ENCODE assay signal across 8 mouse cellular contexts in genomic region chr7:30121308-30122187, GRCm38 (mm10). TPM values are rescaled to one million over a fixed set of nuclear protein-coding genes. Genes with fewer than 3 reads are reported as not detected.
DNase-seq lines count a peak whose midpoint lies in the region; ATAC-seq and TF ChIP-seq lines count a peak whose summit lies in the region.

Gene Zfp382, plus strand, starts transcription at chr7:30121942.

- H3K4me3 ChIP-seq in MEL (ENCODE audit: control insufficient read depth in 1 of 2, insufficient read depth in 1 of 2, low read depth in 2 of 2, low read length in 2 of 2): peak within 1 kb of the TSS; percentile 62 to 71
- H3K4me3 ChIP-seq in forebrain, embryonic 16.5 days (replicated peaks; ENCODE audit: low read length): peak within 1 kb of the TSS; percentile 59
- H3K4me3 ChIP-seq in layer of hippocampus, adult 2 months: peak within 1 kb of the TSS; percentile 82
- peak within 1 kb of the TSS; percentile 68 for H3K4me3 ChIP-seq in lung, adult 2 months (replicated peaks; ENCODE audit: extremely low read depth, low read depth, low read length)
- H3K4me3 ChIP-seq in neural tube, embryonic 15.5 days (replicated peaks): peak within 1 kb of the TSS; percentile 83

- WGBS in forebrain, embryonic 16.5 days: under 1% methylated on average over 61 of the region's 61 CpGs
- under 1% methylated on average over 61 of the region's 61 CpGs for WGBS in lung, adult 2 months
- WGBS in neural tube, embryonic 15.5 days: under 1% methylated on average over 61 of the region's 61 CpGs

- H3K36me3 ChIP-seq in MEL (ENCODE audit: control insufficient read depth in 1 of 2, insufficient read depth in 2 of 2, low read length in 2 of 2): peaks cover 0 to 5% of the 10 kb centered on the region in 2 experiments; a peak in 1 of 4 replicates
- peaks cover 3% of the 10 kb centered on the region; the same call in 1 of the 2 replicates for H3K36me3 ChIP-seq in forebrain, embryonic 16.5 days (ENCODE audit: control insufficient read depth, insufficient read depth)
- peaks cover 4% of the 10 kb centered on the region for H3K36me3 ChIP-seq in neural tube, embryonic 15.5 days

- no peak for TF ChIP-seq CTCF in MEL (IDR thresholded peaks at IDR 0.05 in 2 of 3, conservative IDR thresholded peaks at IDR 0.05 in 1 of 3; ENCODE audit: control insufficient read depth in 1 of 3, insufficient read depth in 1 of 3, low read depth in 2 of 3, low read length in 3 of 3, poor library complexity in 1 of 3, severe bottlenecking in 1 of 3)
- TF ChIP-seq CTCF in layer of hippocampus, adult 2 months (conservative IDR thresholded peaks at IDR 0.05): peak; percentile 49
- no peak for TF ChIP-seq CTCF in lung, adult 2 months (IDR thresholded peaks at IDR 0.05; ENCODE audit: insufficient read depth, low read length)

- no peaks in the 10 kb centered on the region for H3K27me3 ChIP-seq in MEL (ENCODE audit: control insufficient read depth in 1 of 2, insufficient read depth in 2 of 2, low read length in 2 of 2)
- no peaks in the 10 kb centered on the region for H3K27me3 ChIP-seq in forebrain, embryonic 16.5 days (replicated peaks; ENCODE audit: control insufficient read depth, insufficient read depth, low read length)
- no peaks in the 10 kb centered on the region for H3K27me3 ChIP-seq in neural tube, embryonic 15.5 days (replicated peaks)

- peak; percentile 93 for DNase-seq in MEL (ENCODE audit: low read depth, low spot score)
- peak; percentile 94 to 96 for DNase-seq in cerebellum, adult 18-20 months
- peak; percentile 92 to 93 for DNase-seq in heart, postnatal 36 days
- DNase-seq in layer of hippocampus, adult 2 months (ENCODE audit: low spot score in 2 of 2): peak; percentile 92
- peak; percentile 84 for DNase-seq in lung, adult 2 months
- DNase-seq in testis, postnatal 10 days (ENCODE audit: low spot score): peak; percentile 92

- peak; percentile 87 to 89 for TF ChIP-seq POLR2A in MEL (IDR thresholded peaks at IDR 0.05; ENCODE audit: control insufficient read depth in 1 of 2, insufficient read depth in 1 of 2, low read depth in 1 of 2, low read length in 2 of 2, poor library complexity in 1 of 2)
- TF ChIP-seq POLR2A in lung, adult 2 months (IDR thresholded peaks at IDR 0.05; ENCODE audit: borderline replicate concordance, extremely low read depth, low read depth, low read length): peak; percentile 60; the same call in 1 of the 2 replicates

- H3K9ac ChIP-seq in MEL (ENCODE audit: control insufficient read depth, low read depth, low read length, poor library complexity, severe bottlenecking): peak within 1 kb of the TSS; percentile 86
- peak within 1 kb of the TSS; percentile 79 for H3K9ac ChIP-seq in forebrain, embryonic 16.5 days (replicated peaks; ENCODE audit: low read depth, low read length)
- H3K9ac ChIP-seq in neural tube, embryonic 15.5 days (replicated peaks): peak within 1 kb of the TSS; percentile 88

- 0 out of 4 replicates have a peak, but pooled peaks of 1 of the 2 experiments have one; percentile 2 for TF ChIP-seq EP300 in MEL (IDR thresholded peaks at IDR 0.05; ENCODE audit: low read depth in 1 of 2, low read length in 2 of 2)

- peaks cover 0 to 5% of the 10 kb centered on the region in 2 experiments; a peak in 3 of 4 replicates for H3K4me1 ChIP-seq in MEL (ENCODE audit: control insufficient read depth in 1 of 2, insufficient read depth in 2 of 2, low read length in 2 of 2)
- H3K4me1 ChIP-seq in forebrain, embryonic 16.5 days (replicated peaks; ENCODE audit: control insufficient read depth, insufficient read depth, low read length): peaks cover 12% of the 10 kb centered on the region
- H3K4me1 ChIP-seq in lung, adult 2 months (ENCODE audit: control insufficient read depth, insufficient read depth, low read length): no peaks in the 10 kb centered on the region
- peaks cover 13% of the 10 kb centered on the region for H3K4me1 ChIP-seq in neural tube, embryonic 15.5 days

- H3K9me3 ChIP-seq in MEL (replicated peaks; ENCODE audit: insufficient read depth, low read length): no peaks in the 10 kb centered on the region
- H3K9me3 ChIP-seq in forebrain, embryonic 16.5 days (ENCODE audit: control insufficient read depth, low read length): no peaks in the 10 kb centered on the region
- H3K9me3 ChIP-seq in neural tube, embryonic 15.5 days (replicated peaks): no peaks in the 10 kb centered on the region

- H3K79me2 ChIP-seq in MEL (ENCODE audit: control insufficient read depth, insufficient read depth, low read length, poor library complexity): peaks cover 2% of the 10 kb centered on the region; the same call in 1 of the 2 replicates

- no peak for TF ChIP-seq RAD21 in MEL (IDR thresholded peaks at IDR 0.05; ENCODE audit: low read depth, low read length)

- H3K27ac ChIP-seq in MEL (ENCODE audit: control insufficient read depth, low read depth, low read length): peak within 1 kb of the TSS; percentile 68
- peak within 1 kb of the TSS; percentile 74 for H3K27ac ChIP-seq in forebrain, embryonic 16.5 days (ENCODE audit: low read length)
- peak within 1 kb of the TSS; percentile 93 for H3K27ac ChIP-seq in layer of hippocampus, adult 2 months
- H3K27ac ChIP-seq in neural tube, embryonic 15.5 days (replicated peaks): peak within 1 kb of the TSS; percentile 90

- intact Hi-C loops in heart, postnatal 36 days (cut with DNase I): loop anchor here (2.0 to 5.0 kb wide), 3 partner anchors 23 to 47 kb away; partner anchors contain the start of gene Zfp146

- ATAC-seq in forebrain, embryonic 16.5 days: peak; percentile 99
- peak; percentile 97 for ATAC-seq in neural tube, embryonic 15.5 days (ENCODE audit: low FRiP score)

- peak within 1 kb of the TSS; percentile 65 for H3K4me2 ChIP-seq in forebrain, embryonic 16.5 days (ENCODE audit: low read length)
- peak within 1 kb of the TSS; percentile 82 for H3K4me2 ChIP-seq in neural tube, embryonic 15.5 days

TF ChIP-seq in MEL, 35 proteins besides CTCF, POLR2A, EP300 and RAD21:
- TF ChIP-seq TBP (IDR thresholded peaks at IDR 0.05; ENCODE audit: low read depth, low read length) (no peak), MXI1 (IDR thresholded peaks at IDR 0.05; ENCODE audit: low read depth, low read length) (peak; percentile 71; the same call in 1 of the 2 replicates), SIN3A (IDR thresholded peaks at IDR 0.05; ENCODE audit: low read length) (peak; percentile 15; the same call in 1 of the 2 replicates), MYC (IDR thresholded peaks at IDR 0.05; ENCODE audit: low read depth, low read length) (no peak), HCFC1 (IDR thresholded peaks at IDR 0.05; ENCODE audit: low read depth, low read length) (peak; percentile 76), ZC3H11A (IDR thresholded peaks at IDR 0.05; ENCODE audit: low read depth, low read length) (no peak), POLR2AphosphoS2 (IDR thresholded peaks at IDR 0.05; ENCODE audit: low read length) (peak; percentile 92), MAZ (IDR thresholded peaks at IDR 0.05; ENCODE audit: low read depth, low read length) (peak; percentile 68; the same call in 1 of the 2 replicates), POLR2AphosphoS5 (IDR thresholded peaks at IDR 0.05; ENCODE audit: borderline replicate concordance, low read depth, low read length) (no peak), JUND (IDR thresholded peaks at IDR 0.05; ENCODE audit: low read depth, low read length) (no peak), CHD2 (IDR thresholded peaks at IDR 0.05; ENCODE audit: low read length) (no peak), ZKSCAN1 (IDR thresholded peaks at IDR 0.05; ENCODE audit: low read depth, low read length) (no peak), MAFK (IDR thresholded peaks at IDR 0.05; ENCODE audit: borderline replicate concordance, low read depth, low read length) (no peak), TAL1 (IDR thresholded peaks at IDR 0.05; ENCODE audit: low read length) (no peak), ZMIZ1 (IDR thresholded peaks at IDR 0.05; ENCODE audit: low read depth, low read length) (peak; percentile 83; the same call in 1 of the 2 replicates), GATA1 (IDR thresholded peaks at IDR 0.05; ENCODE audit: low read depth, low read length) (no peak), NRF1 (IDR thresholded peaks at IDR 0.05; ENCODE audit: insufficient read depth, low read depth, low read length, poor library complexity, severe bottlenecking) (peak; percentile 77), MAX (IDR thresholded peaks at IDR 0.05; ENCODE audit: low read length) (0 out of 2 replicates have a peak, but pooled peaks have one; percentile 23), MYB (IDR thresholded peaks at IDR 0.05; ENCODE audit: low read depth, low read length) (no peak), ELF1 (IDR thresholded peaks at IDR 0.05; ENCODE audit: low read depth, low read length) (0 out of 2 replicates have a peak, but pooled peaks have one; percentile 4), USF1 (IDR thresholded peaks at IDR 0.05; ENCODE audit: low read depth, low read length) (0 out of 2 replicates have a peak, but pooled peaks have one; percentile 5), GABPA (IDR thresholded peaks at IDR 0.05; ENCODE audit: low read depth, low read length) (no peak), NELFE (IDR thresholded peaks at IDR 0.05; ENCODE audit: low read depth, low read length) (peak; percentile 90)

RNA-seq across cellular contexts. Expression of gene Zfp382, which starts in this region (rescaled TPM):
- 3.9 and 8.2 TPM in 2 replicates for total RNA-seq in MEL (2012; rRNA removed)
- polyA plus RNA-seq in MEL (2012; ENCODE audit: insufficient read depth in 1 of 2, insufficient read length in 2 of 2, low read depth in 1 of 2, low replicate concordance in 2 of 2, missing spikeins in 1 of 2): 1 to 10 TPM in 1 of 2 experiments, not detected in 1; 7.1 TPM
- polyA plus RNA-seq in forebrain, embryonic 16.5 days (2015; fragmentation: Nextera tagmentation; extraction: Ambion mirVana): 30.6 and 32.5 TPM in 2 replicates
- total RNA-seq in heart, postnatal 36 days (2021): 1 to 10 TPM; 1.8 to 2.7 TPM
- 10 to 100 TPM; 30.1 to 37.5 TPM for total RNA-seq in layer of hippocampus, adult 2 months (2021)
- 0.88 and 1.8 TPM in 2 replicates for polyA plus RNA-seq in lung, adult 2 months (2012; rRNA removed)
- polyA plus RNA-seq in neural tube, embryonic 15.5 days (2015; fragmentation: Nextera tagmentation; extraction: Ambion mirVana): 20.4 and 20.9 TPM in 2 replicates

Comparison
In these comparisons a context has a peak if more than half of its experiments do, and no peak if none do; other contexts are left out.
1. Peak in every context shown above with its lines: DNase-seq, ATAC-seq, H3K4me3 ChIP-seq and H3K27ac ChIP-seq.